Mouse (Mus musculus) spleen, adult 2 months (tissue): ENCODE results near the gene Slc12a8.

Source experiments
- CTCF ChIP-seq: fragments of 200-500 bp; IDR thresholded peaks from 2 replicates; pipeline ENCODE4 v1.5.1; 2011; ENCODE audit warnings: mild to moderate bottlenecking, inconsistent platforms; ENCODE audit not compliant: insufficient read depth, insufficient read length, insufficient replicate concordance; ENCODE audit errors: extremely low read depth
- POLR2A ChIP-seq: fragments of 200-500 bp; IDR thresholded peaks from 2 replicates; pipeline ENCODE4 v1.6.1; 2011; ENCODE audit warnings: low read depth, low read length, inconsistent platforms

- no peak for TF ChIP-seq POLR2A
- TF ChIP-seq CTCF: no peak
Observed at GRCm38 (mm10) chr16:33662841-33663240, 145.7 kb downstream of the Slc12a8 start.
